Mouse (Mus musculus): ENCODE measurements at regions not wholly inside any gene's neighbourhood (a gene's known extent, or its start where the extent isn't known, plus 50 kb on each side); places are given as distances from the start of the nearest gene placed in this dataset.

DNA sequence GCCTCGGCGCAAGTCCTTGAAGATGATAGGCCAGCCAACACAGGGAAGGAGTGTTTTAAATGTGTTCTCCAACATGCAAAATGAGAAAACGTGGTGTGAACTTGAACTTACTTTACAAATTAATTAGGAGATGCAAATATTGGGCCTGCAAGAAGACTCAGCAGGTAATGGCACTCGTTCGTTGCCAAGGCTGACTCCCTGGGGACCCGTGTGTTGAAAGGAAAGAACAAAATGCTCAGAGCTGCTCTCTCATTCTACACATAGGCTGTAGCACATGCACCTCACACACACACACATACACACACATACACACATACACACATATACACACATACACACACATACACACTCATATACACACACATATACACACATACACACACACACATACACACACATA lies 74.6 kb upstream of the H2afz start:
- TF ChIP-seq POLR2AphosphoS2 (IDR thresholded peaks at IDR 0.05; ENCODE audit: insufficient read length, low read depth) (no peak), REST (IDR thresholded peaks at IDR 0.05; ENCODE audit: insufficient read depth, insufficient read length) (no peak), E2F4 (IDR thresholded peaks at IDR 0.05; ENCODE audit: insufficient read depth) (no peak), CEBPB (IDR thresholded peaks at IDR 0.05; ENCODE audit: insufficient read depth, poor library complexity, severe bottlenecking) (no peak), SRF (IDR thresholded peaks at IDR 0.05; ENCODE audit: control insufficient read depth, insufficient read length, low read depth) (no peak), POLR2A (IDR thresholded peaks at IDR 0.05; ENCODE audit: insufficient read length, low read depth) (no peak), TCF3 (IDR thresholded peaks at IDR 0.05; ENCODE audit: insufficient read length, low read depth) (no peak), MYOG (IDR thresholded peaks at IDR 0.05; ENCODE audit: control insufficient read depth in 1 of 3, insufficient read depth in 1 of 3, insufficient read length in 2 of 3, low read depth in 2 of 3) (no peak), USF1 (IDR thresholded peaks at IDR 0.05; ENCODE audit: low read depth) (no peak), MYOD1 (IDR thresholded peaks at IDR 0.05; ENCODE audit: control insufficient read depth in 1 of 3, insufficient read length in 2 of 3, low read depth in 2 of 3) (no peak), TCF12 (IDR thresholded peaks at IDR 0.05; ENCODE audit: insufficient read depth, poor library complexity, severe bottlenecking) (no peak), MAX (IDR thresholded peaks at IDR 0.05; ENCODE audit: low read depth) (no peak)
- Histone ChIP-seq H3K4me2 (ENCODE audit: low read depth) (no peak overlapping the region), H3K27me3 (ENCODE audit: control insufficient read depth, insufficient read depth, insufficient read length) (no peaks in the 10 kb centered on the region), H3ac (ENCODE audit: control insufficient read depth, insufficient read length) (no peak overlapping the region), H3K79me2 (ENCODE audit: control insufficient read depth, insufficient read depth) (no peaks in the 10 kb centered on the region), H3K36me3 (ENCODE audit: control insufficient read depth, insufficient read depth) (no peaks in the 10 kb centered on the region), H3K4me3 (no peak overlapping the region)

DNA sequence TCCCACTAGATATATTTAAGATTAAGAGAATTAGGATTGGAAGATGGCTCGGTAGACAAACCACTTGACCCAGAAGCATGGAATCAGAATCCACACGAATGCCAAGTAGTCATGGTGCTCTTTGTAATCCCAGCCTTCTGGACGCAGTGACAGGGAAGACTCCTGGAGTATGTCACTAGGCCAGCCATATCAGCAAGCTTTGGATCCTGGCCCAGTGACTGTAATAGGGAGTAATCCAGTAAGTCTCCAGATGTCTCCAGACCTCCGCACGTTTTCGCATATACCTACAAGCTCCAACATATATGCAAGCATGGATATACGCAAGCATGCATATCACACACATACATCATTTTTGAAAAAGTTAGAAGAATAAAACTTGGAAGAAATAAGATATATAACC lies 73.9 kb upstream of the H2afz start:
- Histone ChIP-seq H3K4me2 (ENCODE audit: low read depth) (no peak overlapping the region), H3K4me3 (no peak overlapping the region), H3K36me3 (ENCODE audit: control insufficient read depth, insufficient read depth) (no peaks in the 10 kb centered on the region), H3K79me2 (ENCODE audit: control insufficient read depth, insufficient read depth) (no peaks in the 10 kb centered on the region), H3K27me3 (ENCODE audit: control insufficient read depth, insufficient read depth, insufficient read length) (no peaks in the 10 kb centered on the region), H3ac (ENCODE audit: control insufficient read depth, insufficient read length) (no peak overlapping the region)
- TF ChIP-seq CEBPB (IDR thresholded peaks at IDR 0.05; ENCODE audit: insufficient read depth, poor library complexity, severe bottlenecking) (no peak), REST (IDR thresholded peaks at IDR 0.05; ENCODE audit: insufficient read depth, insufficient read length) (no peak), TCF3 (IDR thresholded peaks at IDR 0.05; ENCODE audit: insufficient read length, low read depth) (no peak), TCF12 (IDR thresholded peaks at IDR 0.05; ENCODE audit: insufficient read depth, poor library complexity, severe bottlenecking) (no peak), MYOD1 (IDR thresholded peaks at IDR 0.05; ENCODE audit: control insufficient read depth in 1 of 3, insufficient read length in 2 of 3, low read depth in 2 of 3) (no peak), SRF (IDR thresholded peaks at IDR 0.05; ENCODE audit: control insufficient read depth, insufficient read length, low read depth) (no peak), E2F4 (IDR thresholded peaks at IDR 0.05; ENCODE audit: insufficient read depth) (no peak), MAX (IDR thresholded peaks at IDR 0.05; ENCODE audit: low read depth) (no peak), MYOG (IDR thresholded peaks at IDR 0.05; ENCODE audit: control insufficient read depth in 1 of 3, insufficient read depth in 1 of 3, insufficient read length in 2 of 3, low read depth in 2 of 3) (no peak), USF1 (IDR thresholded peaks at IDR 0.05; ENCODE audit: low read depth) (no peak), POLR2A (IDR thresholded peaks at IDR 0.05; ENCODE audit: insufficient read length, low read depth) (no peak), POLR2AphosphoS2 (IDR thresholded peaks at IDR 0.05; ENCODE audit: insufficient read length, low read depth) (no peak)

DNA sequence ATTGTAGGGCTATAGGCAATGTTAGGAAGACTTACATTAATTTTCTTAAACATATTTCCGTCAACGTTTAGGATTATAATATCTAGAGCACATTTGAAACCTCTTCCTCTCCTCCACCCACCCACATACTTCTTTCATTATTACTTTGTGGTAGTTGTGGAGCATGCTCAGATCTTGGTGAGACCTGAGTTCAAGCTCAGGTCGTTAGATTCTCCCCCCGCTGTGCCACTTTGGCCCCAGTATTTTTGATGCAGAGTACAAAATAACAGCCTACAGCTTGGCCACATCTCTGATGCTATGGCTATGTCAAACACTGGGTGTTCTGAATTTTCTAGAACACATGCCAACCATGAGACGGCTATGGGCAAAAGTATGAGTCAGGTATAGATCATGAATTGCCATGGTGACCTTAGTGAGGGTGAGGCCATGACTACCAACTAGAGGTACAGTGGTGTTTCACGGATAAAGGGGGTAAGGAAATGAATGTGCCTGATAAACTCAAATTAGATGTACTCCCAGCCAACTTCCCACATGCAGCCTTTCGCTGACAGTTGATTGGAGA lies 68.5 kb upstream of the H2afz start:
- no peak overlapping the region for H3K4me3 ChIP-seq
- no peak for TF ChIP-seq TCF3 (IDR thresholded peaks at IDR 0.05; ENCODE audit: insufficient read length, low read depth)
- no peak for TF ChIP-seq TCF12 (IDR thresholded peaks at IDR 0.05; ENCODE audit: insufficient read depth, poor library complexity, severe bottlenecking)
- no peak for TF ChIP-seq REST (IDR thresholded peaks at IDR 0.05; ENCODE audit: insufficient read depth, insufficient read length)
- no peak for TF ChIP-seq CEBPB (IDR thresholded peaks at IDR 0.05; ENCODE audit: insufficient read depth, poor library complexity, severe bottlenecking)
- no peak for TF ChIP-seq SRF (IDR thresholded peaks at IDR 0.05; ENCODE audit: control insufficient read depth, insufficient read length, low read depth)
- no peak for TF ChIP-seq MYOG (IDR thresholded peaks at IDR 0.05; ENCODE audit: control insufficient read depth in 1 of 3, insufficient read depth in 1 of 3, insufficient read length in 2 of 3, low read depth in 2 of 3)
- TF ChIP-seq POLR2AphosphoS2 (IDR thresholded peaks at IDR 0.05; ENCODE audit: insufficient read length, low read depth), result no peak
- TF ChIP-seq POLR2A (IDR thresholded peaks at IDR 0.05; ENCODE audit: insufficient read length, low read depth), result no peak
- TF ChIP-seq USF1 (IDR thresholded peaks at IDR 0.05; ENCODE audit: low read depth), result no peak
- no peak for TF ChIP-seq E2F4 (IDR thresholded peaks at IDR 0.05; ENCODE audit: insufficient read depth)
- no peak for TF ChIP-seq MAX (IDR thresholded peaks at IDR 0.05; ENCODE audit: low read depth)
- no peak overlapping the region for H3ac ChIP-seq (ENCODE audit: control insufficient read depth, insufficient read length)
- no peak overlapping the region for H3K4me2 ChIP-seq (ENCODE audit: low read depth)
- H3K27me3 ChIP-seq (ENCODE audit: control insufficient read depth, insufficient read depth, insufficient read length), result no peaks in the 10 kb centered on the region
- H3K79me2 ChIP-seq (ENCODE audit: control insufficient read depth, insufficient read depth), result no peaks in the 10 kb centered on the region
- no peaks in the 10 kb centered on the region for H3K36me3 ChIP-seq (ENCODE audit: control insufficient read depth, insufficient read depth)

DNA sequence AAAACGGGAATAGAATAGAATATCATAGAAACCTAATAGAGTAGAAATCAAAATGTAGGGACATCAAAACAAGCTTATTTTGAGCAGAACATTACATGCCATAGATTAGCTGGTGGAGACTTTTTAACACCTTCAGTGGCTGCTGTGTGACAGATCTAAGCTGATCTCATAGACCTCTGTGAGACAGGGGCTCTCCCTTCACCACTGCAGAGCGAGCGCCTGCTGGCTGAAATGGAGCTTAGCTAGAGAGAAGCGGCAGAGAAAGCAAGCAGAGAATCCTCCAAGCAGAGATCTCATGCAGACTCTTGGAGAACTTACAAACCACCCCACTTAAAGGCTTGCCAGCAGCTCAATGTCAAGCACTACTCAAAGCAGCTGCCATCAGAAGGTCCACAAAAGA lies 65.5 kb upstream of the H2afz start:
- Histone ChIP-seq H3K79me2 (ENCODE audit: control insufficient read depth, insufficient read depth) (no peaks in the 10 kb centered on the region), H3K4me2 (ENCODE audit: low read depth) (no peak overlapping the region), H3K36me3 (ENCODE audit: control insufficient read depth, insufficient read depth) (no peaks in the 10 kb centered on the region), H3ac (ENCODE audit: control insufficient read depth, insufficient read length) (no peak overlapping the region), H3K4me3 (no peak overlapping the region), H3K27me3 (ENCODE audit: control insufficient read depth, insufficient read depth, insufficient read length) (no peaks in the 10 kb centered on the region)
- TF ChIP-seq REST (IDR thresholded peaks at IDR 0.05; ENCODE audit: insufficient read depth, insufficient read length), result no peak
- TF ChIP-seq POLR2A (IDR thresholded peaks at IDR 0.05; ENCODE audit: insufficient read length, low read depth), result no peak
- no peak for TF ChIP-seq MAX (IDR thresholded peaks at IDR 0.05; ENCODE audit: low read depth)
- TF ChIP-seq POLR2AphosphoS2 (IDR thresholded peaks at IDR 0.05; ENCODE audit: insufficient read length, low read depth), result no peak
- TF ChIP-seq CEBPB (IDR thresholded peaks at IDR 0.05; ENCODE audit: insufficient read depth, poor library complexity, severe bottlenecking), result no peak
- no peak for TF ChIP-seq E2F4 (IDR thresholded peaks at IDR 0.05; ENCODE audit: insufficient read depth)
- no peak for TF ChIP-seq TCF3 (IDR thresholded peaks at IDR 0.05; ENCODE audit: insufficient read length, low read depth)
- no peak for TF ChIP-seq TCF12 (IDR thresholded peaks at IDR 0.05; ENCODE audit: insufficient read depth, poor library complexity, severe bottlenecking)
- no peak for TF ChIP-seq SRF (IDR thresholded peaks at IDR 0.05; ENCODE audit: control insufficient read depth, insufficient read length, low read depth)
- no peak for TF ChIP-seq MYOD1 (IDR thresholded peaks at IDR 0.05; ENCODE audit: control insufficient read depth in 1 of 3, insufficient read length in 2 of 3, low read depth in 2 of 3)
- TF ChIP-seq MYOG (IDR thresholded peaks at IDR 0.05; ENCODE audit: control insufficient read depth in 1 of 3, insufficient read depth in 1 of 3, insufficient read length in 2 of 3, low read depth in 2 of 3), result no peak
- no peak for TF ChIP-seq USF1 (IDR thresholded peaks at IDR 0.05; ENCODE audit: low read depth)
